Mouse (Mus musculus) T-helper 1 cell (primary cell): ENCODE data around the gene Cstf1.

Experiments used
- in situ Hi-C: fragments of 300-600 bp; cut with MboI, MseI; formaldehyde crosslinking; loops from one replicate; pipeline ENCODE4 v1.15.1; 2025; ENCODE audit warnings: high pct_unique_total_duplicates

The Cstf1 gene

DNA sequence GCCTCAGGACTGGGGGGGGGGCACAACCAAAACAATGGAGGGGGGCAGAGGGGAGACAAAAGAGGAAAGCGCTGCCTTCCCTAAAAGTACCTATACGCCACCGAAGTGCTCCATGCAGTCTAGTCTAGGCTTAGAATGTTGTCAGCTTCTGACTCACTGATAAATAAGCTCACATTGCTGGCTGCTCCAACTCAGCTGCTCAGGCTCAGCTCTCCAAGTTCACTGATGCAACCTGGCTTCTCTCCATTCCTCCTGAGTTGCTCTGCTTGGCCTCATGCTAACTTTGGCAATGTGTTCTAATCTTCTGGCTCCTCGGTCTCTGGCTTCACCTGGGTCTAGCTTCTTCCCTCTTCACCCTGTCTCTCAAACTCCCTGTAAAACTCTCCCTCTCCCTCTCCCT, 6.1 kb downstream of the Cstf1 start:
- in situ Hi-C loops: no loop called here

DNA sequence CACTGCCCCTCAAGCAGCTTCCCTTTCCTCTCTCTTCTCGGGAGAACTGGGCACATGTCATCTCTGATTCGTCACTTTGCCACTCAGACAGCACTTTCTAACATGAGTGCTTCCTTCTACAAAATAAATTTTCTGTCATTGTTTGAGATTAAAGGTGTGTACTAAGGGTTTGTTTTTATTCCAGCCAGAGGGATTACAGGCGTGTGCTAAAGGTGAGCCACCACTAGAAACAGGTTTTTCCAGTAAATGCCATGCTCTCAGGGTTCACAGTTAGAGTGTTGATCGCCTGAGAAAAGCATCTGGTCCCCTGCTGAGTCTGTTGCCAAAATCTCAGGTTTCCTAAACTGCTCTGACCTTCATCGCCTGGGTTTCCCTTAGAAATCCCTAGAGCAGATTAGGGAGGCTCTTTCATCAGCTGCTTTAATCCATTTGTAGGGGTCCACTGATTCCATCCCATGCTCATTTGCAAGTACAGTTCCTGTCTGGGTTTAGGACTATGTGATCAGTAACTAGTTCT, 6.6 kb downstream of the Cstf1 start:
- in situ Hi-C loops: no loop called here

DNA sequence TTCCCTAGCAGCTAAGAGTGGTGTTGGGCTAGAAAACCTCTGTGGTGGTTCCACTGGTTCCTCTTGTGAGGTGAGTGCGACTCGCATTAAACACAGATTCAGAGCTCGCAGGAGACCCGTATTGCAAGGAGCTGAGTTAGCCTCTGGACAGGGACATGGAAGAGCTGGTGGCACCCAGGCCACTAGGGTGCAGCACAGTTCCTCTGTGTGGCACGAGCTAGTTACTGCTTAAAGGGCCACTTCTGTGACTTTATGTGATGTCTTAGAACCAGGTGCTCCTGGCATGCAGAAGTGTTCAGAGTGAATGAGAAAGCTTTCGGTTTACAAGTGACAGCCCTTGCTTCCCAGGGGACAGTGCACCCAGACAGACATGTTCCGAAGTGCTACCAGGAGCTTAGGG, 7.9 kb downstream of the Cstf1 start:
- in situ Hi-C loops: no loop called here

DNA sequence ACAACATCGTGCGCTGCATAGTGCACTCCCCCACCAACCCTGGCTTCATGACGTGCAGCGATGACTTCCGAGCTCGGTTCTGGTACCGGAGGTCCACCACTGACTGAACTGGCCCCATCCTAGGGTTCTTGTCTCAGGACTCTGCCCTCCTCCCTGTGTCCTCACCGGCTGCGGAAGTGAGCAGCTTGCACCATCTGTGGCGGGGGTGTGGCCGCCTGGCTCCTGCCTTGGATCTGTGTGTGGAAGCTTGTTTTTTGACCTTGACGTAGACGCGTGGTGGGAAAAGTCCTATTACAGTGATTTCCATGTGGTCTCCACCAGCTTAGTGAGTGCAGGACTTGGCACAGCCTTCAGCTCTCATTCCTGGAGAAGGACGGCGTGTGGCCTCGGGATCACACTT, 10.0 kb downstream of the Cstf1 start:
- in situ Hi-C loops: loop anchor here (5.0 kb wide), 1 partner anchor 57 kb away; no protein-coding TSS in a partner anchor

DNA sequence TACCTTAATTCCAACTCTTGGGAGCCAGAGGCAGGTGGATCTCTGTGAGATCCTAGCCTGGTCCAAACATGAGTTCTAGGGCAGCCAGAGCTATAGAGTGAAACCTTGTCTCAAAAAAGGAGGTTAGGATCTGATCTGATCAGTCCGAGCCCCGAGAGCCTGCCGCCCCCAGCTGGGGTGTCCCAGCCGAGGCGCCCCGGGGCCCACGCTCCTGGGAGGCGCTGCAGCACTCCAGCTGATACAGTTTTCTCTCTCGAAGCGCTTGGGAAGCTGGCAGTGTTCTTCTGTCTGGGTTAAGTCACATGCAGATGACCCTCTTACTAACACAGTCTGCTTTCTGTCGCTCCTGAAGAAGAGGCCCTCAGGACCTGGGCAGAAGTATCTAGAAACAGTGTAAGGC, 10.9 kb downstream of the Cstf1 start:
- in situ Hi-C loops: loop anchor here (5.0 kb wide), 1 partner anchor 56 kb away; no protein-coding TSS in a partner anchor

DNA sequence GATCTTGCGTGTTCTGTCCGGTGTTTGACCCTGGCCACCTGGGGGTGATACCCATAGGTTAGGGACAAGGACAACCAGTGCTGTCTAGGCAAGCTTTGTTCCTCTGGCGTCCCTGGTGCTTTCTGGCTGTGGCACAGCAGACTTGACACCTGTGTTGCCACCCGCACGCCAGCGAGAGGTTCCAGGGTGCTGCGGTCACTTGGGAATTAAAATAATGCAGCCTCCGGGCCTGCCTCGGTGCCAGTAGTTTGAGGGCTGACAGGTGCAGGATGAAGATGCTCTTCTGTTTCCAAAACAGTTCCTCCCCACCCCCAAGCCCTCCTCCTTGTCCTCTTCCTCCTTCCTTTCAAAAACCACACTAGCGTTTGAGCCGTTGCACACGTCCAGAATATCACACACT, 11.4 kb downstream of the Cstf1 start:
- in situ Hi-C loops: loop anchor here (5.0 kb wide), 1 partner anchor 55 kb away; no protein-coding TSS in a partner anchor

DNA sequence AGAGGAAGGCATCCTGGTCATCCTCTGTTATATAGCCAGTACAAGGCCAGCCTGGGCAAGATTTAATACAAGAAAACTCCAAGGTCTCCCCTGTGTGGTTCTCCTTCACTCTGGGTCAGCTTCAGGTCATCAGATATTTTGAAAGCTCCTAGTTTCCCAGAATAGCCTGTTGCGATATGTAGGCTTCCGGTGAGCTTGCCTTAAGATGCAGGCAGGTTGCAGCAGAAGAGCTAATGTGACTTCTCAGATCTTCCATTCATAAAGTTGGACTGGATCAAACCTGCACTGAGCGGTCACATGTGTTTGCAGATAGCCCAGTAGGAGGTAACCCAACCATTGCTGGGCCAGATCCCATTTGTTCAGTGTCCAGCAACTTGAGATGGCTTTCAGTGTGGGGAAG, 14.2 kb downstream of the Cstf1 start:
- in situ Hi-C loops: loop anchor here (5.0 kb wide), 1 partner anchor 53 kb away; no protein-coding TSS in a partner anchor

DNA sequence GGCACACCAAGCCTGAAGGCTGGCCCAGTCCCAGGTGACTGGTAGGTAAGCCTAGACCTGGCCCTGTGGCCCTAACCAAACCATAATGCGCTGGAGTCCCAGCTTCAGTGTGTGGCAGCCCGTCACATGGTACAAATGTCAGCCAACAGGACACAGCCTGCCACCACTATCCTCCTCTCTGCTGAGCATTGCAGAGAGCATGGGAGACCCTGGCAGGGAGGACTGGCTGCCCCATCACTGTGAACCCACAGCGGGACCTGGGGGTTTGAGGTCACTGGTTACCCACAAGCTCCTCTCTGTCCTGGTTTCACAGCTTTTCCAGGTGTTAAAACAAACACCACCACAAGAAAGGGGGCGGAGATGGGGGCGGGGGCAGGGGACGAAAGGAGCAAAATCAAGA, 19.9 kb downstream of the Cstf1 start:
- in situ Hi-C loops: no loop called here

DNA sequence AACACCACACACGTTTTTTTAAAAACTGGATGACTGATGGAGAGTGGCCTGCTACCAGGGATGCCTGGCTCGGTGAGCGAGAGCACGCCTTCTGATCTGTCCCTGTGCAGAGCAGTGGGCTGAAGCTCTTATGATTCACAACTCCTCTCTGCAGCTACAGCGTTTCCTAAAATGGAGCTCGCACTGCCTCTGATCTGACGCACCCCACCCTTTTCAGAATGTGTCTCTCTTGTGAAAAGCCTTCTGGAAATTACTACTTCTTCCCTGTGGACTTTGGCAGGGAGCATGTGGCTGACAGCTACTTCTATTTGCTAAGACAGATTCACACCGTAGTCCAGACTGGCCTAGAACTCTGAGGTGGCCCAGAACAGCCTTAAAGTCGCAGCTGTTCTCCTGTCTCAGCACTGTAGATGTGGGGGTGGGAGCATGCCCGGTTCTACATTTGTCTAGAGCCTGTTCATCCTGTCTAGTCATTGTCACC, 21.6 kb downstream of the Cstf1 start:
- in situ Hi-C loops: no loop called here

DNA sequence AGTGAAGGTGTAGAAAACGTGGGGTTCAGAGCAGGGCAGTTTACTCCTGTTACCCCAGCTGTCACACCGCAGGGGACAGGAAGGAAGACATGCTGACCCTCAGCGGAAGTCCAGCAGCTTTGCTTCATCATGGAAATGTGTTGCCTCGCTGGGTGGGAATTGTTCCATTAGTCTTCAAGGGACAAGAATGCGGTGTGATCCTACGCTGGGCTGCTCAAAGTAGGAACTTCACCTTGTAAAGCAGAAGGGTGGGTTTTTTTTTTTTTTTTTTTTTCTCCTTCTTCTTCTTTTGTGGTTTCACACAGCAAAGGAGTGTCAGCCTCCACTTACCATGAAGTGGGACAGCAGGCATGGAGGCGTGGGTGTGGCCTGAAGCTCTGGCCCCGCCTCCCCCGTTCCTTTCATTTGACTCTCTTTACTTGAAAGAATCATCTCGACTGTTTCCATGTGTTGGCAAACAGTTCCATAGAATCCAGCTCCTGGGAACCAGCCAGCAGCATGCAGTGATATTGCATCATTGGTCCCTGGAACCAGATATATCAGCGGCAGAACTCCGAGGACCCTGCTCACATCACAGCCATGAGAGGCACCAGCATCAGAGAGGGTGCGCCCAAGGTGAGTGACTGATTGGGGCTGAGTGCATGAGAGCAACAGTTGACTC, 23.0 kb downstream of the Cstf1 start, which contains the start of gene Cass4:
Gene Cass4, plus strand, starts transcription at position 404 of the 661 bp plus-strand sequence.
- in situ Hi-C loops: no loop called here

DNA sequence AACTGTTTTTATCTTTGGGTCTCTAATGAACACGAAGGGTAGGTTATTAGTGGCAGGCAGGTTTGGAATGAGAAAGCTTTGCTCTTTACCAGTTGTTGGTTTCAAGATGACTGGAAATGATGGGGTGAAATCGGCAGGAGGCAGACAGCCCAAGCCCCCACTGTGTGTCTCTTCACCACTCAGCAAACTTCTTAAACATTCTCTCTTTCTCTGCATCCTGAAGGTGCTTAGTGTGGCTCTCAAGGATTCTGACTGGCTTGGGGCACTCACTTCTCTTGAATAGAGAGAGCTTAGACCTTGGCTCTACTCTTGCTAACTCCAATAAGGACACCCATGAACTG, 23.5 kb downstream of the Cstf1 start:
- in situ Hi-C loops: no loop called here

DNA sequence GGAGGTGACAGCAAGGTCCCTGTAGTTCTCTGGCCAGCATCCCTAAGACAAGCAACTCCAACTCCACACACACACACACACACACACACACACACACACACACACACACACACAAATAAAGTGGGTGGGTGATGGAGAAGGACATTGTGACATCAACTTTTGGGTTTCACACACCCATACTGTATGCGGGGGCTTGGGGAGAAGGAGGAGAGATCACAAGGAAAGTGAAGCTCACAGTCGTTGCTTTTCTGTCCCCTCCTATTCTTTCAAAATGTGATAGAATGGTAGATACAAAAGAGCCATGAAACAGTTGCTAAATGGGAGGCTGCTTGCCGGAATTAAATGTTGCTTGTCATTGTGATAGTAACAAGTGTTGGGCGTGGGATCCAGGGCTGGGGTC, 24.2 kb downstream of the Cstf1 start:
- in situ Hi-C loops: no loop called here

DNA sequence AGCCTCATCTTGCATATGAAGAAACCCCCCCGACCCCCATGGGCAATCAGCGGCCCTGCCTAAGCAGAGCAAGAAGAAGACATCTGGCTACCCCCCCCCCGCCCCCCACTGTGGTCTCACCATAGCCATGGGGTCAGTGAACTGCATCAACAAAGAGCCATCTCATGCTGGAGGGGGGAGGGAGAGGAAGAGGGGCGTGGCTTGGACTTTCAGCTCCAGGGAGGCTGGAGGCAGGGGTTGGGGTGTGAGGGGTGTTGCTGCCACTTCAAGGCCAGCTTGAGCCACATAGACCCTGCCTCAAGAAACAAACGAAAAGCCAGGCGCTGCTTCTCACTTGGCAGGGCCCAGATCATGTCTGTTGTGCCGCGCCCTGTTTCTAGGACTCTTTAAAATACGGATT, 25.5 kb downstream of the Cstf1 start:
- in situ Hi-C loops: no loop called here

DNA sequence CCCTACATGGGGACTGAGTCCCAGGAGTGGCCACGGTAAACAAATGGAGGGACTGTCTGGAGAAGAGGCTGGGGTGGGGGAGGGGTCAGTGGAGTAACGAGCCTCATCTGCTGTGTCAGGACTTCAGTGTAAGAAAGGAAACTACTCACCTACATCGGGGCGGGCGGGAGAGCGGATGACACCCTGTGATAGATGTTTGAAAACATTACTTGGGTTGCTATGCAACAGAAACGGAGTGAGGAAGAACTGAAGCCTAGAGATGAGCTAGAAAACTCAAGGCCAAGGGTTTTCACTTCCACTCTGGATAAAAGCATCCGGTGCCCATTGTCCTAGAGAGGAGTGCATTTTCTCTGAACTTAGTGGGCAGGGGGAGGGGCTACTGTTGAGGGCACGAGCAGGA, 29.4 kb downstream of the Cstf1 start:
- in situ Hi-C loops: no loop called here

DNA sequence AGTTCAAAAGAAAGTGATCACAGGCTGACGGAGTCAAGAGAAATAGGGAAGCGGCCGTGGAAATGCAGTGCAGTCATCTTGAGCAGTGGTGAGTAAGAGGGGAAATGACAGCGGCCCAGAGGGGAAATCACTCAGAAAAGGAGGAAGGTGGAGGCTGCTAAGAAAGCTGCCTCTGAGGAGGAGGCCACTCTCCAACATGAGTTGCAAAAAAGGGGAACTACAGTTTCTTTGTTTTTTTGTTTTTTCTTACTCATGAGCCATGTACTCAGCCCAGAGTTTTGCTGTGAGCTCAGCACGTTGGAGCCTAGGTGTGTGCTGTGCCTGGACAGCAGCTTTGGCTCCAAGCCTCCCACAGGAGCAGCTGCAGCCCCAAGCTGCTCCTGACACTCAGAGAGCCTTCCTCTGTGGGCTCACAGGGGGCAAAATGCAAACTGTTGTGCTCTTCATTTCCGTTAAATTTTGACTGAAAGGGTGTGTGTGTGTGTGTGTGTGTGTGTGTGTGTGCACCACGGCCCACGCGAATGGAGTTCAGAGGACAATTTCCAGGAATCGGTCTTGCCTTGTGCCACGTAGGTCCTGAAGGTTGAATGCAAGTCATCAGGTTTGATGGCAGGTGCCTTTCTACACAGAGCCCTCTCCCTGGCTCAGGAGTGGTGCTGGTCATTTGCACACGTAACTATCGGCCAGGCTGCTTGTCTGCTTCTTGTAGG, 30.8 kb downstream of the Cstf1 start:
- in situ Hi-C loops: no loop called here

DNA sequence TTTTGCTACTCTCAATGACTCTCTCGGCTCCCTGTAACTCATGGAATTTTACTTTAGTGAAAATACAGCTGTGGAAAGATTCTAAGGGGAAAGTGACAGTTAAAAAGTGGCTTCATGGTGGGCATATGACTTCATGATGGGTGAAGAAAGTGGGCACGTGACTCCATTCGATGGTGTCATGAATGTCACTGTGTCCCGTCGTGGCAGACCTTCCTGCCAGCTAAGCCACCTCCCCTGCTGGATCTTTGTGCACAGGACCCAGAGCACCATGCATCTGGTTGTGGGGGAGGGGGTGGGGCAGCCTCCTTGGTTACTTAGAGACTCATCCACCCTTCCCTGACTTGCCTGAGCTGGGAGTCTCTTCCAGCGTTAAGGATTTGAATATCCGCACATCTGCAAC, 33.8 kb downstream of the Cstf1 start:
- in situ Hi-C loops: no loop called here

DNA sequence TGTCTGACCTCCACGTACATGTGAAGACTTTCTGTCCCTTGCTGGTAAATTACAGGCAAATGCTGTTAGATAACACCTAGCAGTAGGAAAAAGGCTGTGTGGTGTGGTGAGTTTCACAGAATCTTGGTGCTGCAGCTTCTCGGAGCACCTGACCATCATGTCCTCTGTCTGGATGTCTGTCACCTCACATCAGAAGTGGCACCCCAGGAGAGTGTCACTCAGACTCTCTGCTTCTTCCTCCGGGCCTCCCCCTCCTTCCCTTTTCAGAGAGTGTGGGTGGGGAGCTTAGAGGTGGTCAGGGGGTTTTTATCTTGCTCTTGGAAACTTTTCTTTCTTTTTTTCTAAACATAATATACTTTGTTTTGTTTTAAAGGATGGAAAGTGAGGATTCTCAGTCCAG, 34.5 kb downstream of the Cstf1 start:
- in situ Hi-C loops: no loop called here

DNA sequence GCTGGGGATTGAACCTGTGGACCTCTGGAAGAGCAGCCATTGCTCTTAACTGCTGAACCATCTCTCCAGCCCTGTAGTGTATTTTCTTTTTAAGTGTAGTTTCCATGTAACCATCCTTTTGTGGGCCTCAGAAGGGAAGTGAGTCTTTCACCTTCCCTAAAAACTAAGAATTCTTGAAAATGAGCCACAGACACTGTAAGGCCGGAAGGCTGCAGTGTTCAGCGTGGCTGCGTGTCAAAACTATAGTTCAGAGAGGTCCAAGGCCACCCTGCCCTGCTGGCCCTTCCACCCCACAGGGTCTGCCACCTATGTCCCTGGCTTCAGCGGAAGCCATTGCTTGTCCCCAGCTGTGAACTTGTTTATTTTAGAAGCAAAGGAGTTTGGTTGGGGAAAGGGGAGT, 35.7 kb downstream of the Cstf1 start:
- in situ Hi-C loops: no loop called here

DNA sequence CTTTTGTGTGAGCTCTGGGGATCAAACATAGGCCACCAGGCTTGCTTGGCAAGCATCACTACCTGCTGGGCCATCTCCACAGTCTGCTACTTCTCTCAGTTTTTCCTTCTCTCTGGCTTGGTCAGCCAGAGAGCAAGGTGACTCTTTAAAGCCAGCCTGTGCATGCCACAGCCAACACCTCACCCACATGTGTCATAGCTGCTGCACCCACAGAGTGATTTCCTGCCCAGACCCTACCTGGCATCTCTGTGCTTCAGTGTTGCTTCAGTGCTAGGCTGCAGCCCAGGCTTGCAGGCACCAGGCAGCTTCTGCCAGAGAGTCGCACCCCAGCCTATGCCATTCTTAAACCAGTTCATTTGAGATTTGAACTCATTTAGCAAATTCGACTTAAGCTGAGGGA, 37.0 kb downstream of the Cstf1 start:
- in situ Hi-C loops: no loop called here

DNA sequence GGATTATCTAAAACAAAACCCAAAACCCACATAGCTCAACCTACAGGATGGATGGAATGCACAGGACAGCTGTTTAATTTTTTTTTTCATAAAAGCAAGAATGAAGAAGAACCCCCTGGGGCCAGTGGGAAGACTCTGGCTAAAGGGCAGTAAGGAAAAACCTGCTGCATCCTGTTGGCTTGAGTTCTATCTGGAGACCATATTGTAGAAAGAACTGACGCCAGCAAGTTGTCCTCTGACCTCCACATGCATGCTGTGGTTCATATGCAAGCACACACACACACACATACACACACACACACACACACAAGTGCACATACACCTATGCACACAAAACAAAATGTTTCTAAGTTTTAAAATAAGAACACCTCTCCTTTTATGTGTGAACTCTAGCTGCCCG, 40.2 kb downstream of the Cstf1 start:
- in situ Hi-C loops: no loop called here

DNA sequence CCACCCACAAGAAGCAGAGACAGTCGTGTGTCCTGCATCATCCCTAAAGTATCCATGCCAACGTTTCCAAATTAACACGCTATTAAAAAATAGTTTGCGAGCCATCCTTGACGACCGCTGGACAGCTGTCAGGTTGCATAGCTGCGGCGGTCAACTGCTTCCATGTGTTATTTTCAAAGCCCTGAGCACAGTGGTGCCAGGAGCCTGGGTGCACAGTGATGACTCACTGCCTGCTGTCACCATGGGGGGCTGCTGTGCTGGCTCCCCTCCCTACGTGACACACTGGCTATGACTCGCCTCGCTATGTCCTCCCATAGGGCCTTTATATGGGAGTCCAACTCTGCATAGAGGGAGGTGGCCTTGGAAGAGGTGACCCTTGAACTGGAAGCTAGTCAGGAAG, 40.6 kb downstream of the Cstf1 start:
- in situ Hi-C loops: no loop called here

DNA sequence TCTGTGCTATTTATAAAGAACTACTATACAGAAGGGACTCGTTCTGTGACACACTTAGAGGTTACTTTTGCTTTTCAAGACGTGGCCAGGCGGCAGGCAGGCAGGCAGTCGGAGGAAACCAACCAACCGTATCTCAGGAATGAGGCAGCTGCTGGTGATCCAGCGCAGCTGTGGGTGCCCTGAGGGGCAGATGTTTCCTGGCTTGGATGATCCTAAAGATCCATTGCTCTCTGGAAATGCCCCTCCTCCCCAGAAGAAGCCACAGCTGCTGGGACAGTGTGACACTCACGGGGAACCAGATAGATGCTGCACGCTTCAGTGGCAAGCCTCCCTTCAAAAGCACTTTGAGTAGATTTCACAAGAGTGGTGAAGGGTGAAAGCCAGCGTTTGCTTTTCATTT, 42.0 kb downstream of the Cstf1 start:
- in situ Hi-C loops: no loop called here

DNA sequence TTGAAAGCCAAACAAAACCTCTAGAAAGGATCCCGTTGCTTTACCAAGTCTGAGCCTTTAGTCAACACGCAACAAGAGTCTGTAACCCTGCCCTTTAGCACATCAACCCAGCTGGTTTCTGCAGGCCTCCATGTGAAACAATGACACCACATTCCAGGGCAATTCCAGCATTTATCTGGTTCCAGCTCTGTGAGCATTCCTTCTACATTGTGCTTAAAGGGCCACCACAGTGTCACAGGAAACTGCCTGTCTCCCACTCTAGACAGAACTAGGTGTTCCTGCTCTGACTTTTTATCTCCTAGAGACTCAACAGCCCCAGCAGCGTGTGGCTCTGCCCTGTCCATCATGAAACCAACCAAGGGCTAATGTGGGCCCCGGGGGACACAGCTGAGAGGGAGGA, 42.8 kb downstream of the Cstf1 start:
- in situ Hi-C loops: no loop called here
